Mouse (Mus musculus) spleen, adult 18-20 months (tissue): ENCODE results near the gene Adrb1.
A peak's percentile ranks its signal among the peaks of the same experiment; 100 is the strongest.

Source experiments
- DNase-seq, 2 experiments: peaks; one replicate each; pipeline ENCODE4 v3.0.0; 2022; ENCODE audit warnings: mixed read lengths in 2 of 2

Adrb1 gene

DNA sequence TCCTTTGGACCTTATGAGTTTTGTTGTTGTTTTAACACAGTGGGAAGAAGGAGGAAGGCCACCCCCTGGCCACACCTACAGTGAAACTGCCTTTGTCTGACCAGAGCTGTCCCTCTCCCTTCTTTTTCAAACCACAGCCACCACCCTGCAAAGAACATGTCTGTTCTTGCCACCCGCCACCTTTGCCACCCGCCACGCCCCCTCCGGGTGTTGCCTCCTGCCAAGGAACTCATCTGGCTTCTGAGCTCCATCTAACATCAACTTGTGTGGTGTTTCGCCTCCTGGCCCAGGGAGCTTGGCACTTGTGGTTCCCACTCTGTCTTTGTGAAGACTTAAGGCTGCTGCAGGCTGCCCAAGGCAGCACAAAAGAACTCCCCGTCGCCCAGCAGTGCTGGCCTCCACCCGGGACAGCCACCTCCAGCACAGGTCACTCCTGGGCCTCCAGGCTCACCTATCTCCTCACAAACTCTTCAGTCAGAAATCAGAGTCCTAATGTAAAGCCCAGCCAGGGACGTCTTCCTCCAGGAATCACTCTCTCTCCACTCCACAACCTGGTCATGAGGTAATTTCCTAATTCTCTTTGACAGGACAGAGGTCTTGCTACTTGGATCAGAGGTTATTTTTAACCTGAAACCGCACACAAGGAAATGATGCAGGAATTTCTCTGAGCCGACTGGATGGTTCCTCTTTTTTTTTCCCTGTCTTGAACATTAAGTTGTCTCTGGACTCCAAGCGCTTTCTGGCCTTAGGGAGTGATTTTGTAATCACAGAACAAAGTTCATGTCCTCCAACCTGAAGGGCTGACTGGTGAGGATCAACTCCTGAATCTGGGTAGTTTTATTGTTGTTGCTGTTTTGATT, 18.5 kb upstream of the Adrb1 start:
- no peak for DNase-seq

DNA sequence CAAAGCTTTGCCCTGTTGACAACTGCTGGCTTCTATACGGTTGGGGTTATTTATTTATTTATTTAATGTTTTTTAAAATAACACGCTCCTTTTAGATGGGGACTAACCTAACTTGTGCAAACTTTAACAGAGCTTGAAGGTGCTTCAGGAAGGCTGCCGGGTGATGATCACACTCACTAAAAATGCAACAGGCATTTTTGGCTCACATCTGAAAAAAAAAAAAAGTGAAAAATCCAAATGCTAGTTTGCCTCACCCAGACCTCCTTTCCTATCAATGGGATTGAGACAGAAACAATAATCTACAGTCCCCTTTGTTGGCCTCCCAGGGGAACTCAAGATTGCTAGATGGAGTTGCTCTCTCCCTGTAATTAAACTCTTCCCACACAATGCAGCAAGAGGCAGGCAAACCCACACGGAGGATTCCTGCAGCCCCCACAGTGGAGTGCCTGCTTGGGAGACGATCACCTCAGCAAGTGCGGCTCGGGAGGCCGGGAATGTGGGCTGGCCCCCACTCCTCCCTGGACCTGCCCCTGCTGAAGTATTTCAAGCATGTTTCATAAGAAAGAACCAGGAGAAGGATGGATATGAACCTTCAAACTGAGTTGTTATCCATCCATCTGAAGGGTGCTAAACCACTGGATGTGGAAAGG, 16.8 kb upstream of the Adrb1 start:
- DNase-seq = no peak

DNA sequence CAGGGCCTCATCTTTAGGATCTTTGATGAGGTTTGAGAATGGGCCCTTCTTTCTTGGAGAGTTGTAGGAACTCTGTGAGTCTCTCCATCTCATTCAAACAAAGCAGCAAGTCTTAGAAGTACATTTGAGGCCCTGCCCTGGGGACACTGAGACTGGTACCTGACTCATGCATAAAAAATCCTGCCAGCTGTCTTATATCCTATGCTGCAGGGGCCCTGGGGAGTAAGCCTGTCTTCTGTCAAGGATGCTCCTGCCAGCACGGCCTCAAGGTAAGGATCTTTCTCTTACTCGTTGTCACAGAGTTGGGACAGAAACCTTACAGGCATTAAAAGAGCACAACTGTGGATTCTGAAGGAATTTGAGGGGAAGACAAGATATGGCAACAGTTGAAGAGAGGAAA, 13.2 kb upstream of the Adrb1 start:
- no peak for DNase-seq

DNA sequence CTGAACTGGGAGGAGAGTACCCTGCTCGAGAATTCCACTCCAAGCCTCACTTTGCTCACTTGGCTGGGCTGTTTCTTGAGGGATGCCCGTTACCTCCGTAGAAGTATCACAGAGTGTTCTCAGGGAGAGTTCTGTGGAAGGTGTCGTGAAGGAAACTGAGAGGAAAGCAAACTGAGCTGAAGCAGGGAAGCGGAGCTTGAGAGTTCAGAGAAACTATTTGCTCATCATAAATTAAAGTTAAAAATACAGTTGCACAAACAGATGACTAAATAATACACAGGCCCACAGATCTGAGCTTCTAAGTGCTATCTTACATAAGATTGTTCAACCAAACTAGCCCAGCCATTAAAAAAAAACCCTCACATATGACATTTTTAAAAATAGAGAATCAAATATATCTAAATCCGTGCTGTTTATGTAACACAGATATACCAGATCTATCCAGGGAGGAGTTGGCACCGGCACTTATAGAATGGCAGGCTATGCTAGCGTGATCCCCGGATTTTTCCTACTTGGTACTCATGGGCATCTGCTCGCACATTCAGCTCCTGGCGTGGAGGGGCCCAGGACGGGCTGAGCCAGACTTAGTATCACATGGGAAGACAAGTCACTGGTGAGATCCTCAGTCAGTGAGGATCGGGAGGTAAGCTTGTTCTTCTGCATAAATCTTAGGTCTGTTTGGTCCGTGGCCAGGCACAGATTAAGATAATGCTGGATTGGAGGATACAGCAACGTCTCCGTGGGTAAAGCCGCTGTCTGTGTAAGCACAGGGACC, 11.7 kb upstream of the Adrb1 start:
- no peak for DNase-seq

DNA sequence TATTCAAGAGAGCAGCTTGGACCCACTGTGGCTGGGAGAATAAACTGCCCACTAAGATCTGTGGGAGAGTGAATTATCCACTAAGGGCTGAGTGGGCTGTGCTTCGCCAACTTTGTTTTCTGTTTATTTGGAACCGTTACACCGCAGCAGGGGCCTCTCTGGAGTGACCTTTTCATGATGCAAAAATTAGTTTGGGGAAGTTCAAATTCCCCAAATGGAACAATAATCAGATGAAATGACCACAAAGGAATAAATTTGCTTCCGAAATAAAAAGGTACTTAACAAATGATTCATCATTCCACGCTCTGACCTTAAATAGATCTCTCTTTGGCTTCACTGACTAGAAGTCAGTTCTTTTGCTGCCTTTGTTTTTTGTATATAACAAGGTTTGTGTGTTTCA, 8.4 kb upstream of the Adrb1 start:
- DNase-seq = no peak

DNA sequence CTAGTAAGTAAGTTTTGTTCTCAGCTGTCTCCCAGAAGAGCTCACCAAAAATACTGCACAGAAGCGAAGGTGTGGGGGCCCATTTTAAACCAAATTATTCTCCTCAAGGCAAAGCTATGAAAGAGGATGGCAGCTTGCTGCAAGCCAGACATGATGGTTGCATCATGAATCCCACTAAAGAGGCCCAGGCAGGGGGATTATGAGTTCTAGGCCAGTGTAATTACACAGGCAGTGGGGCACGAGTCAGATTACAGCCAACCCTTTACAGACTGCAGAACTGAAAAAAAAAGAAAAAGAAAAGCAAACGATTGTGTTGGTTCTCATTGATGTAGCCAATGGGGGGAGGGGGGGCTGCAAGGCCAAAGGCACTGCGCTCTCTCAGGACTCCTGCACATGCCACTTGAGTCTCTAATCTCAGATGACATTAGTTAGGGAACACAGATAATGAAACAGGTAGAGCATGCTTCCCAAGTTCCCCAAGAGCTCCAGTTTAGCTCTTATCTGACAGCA, 7.3 kb upstream of the Adrb1 start:
- no peak for DNase-seq

DNA sequence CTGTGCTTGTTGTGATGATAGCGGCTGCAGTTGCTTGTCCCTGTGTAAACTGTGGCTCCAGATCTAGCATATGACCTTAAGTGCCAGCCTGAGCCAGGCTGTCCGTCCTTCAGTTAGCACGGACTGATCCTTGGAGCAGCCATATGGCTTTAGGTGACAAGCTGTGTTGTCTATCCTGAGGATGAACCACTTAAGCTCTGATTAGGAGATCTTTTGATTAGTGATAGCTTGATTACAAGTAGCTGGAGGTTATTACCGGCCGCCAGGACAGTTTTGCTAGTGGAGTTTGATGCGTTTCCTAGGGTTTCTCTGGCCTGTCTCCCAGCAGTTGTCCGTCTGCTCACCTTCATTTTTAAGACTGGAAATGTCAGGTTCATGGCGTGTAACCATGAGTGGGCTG, 4.0 kb upstream of the Adrb1 start:
- DNase-seq = no peak

DNA sequence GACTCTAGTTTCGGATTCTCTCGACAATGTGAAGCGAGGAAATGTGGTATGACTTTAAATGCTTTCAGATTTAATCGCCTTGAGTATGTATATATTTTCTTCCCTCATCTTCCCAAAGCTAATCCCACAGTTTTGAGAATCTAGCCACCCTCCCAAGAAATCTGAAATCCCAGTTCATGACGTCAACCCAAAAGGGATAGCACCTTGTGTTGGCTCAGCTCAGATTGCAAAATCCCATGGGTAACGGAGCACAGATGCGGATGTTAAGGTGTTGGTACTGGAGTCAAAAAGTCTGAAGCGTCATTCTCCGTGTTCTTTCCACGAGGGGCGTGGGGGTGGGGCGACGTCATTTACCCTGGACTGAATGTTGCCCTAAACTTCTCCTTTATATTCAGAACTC, 1.1 kb upstream of the Adrb1 start:
- DNase-seq = no peak

DNA sequence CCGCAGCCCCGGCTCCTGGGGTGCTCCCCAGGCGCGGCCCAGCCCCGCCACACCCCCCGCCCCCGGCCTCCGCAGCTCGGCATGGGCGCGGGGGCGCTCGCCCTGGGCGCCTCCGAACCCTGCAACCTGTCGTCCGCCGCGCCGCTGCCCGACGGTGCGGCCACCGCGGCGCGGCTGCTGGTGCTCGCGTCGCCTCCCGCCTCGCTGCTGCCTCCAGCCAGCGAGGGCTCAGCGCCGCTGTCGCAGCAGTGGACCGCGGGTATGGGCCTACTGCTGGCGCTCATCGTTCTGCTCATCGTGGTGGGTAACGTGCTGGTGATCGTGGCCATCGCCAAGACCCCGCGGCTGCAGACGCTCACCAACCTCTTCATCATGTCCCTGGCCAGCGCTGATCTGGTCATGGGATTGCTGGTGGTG, 300 bp downstream of the Adrb1 start:
- no peak for DNase-seq

DNA sequence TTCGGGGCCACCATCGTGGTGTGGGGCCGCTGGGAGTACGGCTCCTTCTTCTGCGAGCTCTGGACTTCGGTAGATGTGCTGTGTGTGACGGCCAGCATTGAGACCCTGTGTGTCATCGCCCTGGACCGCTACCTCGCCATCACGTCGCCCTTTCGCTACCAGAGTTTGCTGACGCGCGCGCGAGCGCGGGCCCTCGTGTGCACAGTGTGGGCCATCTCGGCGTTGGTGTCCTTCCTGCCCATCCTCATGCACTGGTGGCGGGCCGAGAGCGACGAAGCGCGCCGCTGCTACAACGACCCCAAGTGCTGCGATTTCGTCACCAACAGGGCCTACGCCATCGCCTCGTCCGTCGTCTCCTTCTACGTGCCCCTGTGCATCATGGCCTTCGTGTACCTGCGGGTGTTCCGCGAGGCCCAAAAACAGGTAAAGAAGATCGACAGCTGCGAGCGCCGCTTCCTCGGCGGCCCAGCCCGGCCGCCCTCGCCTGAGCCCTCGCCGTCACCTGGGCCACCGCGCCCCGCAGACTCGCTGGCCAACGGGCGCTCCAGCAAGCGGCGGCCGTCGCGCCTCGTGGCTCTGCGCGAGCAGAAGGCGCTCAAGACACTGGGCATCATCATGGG, 822 bp downstream of the Adrb1 start:
- peak; percentile 8 to 9 for DNase-seq

DNA sequence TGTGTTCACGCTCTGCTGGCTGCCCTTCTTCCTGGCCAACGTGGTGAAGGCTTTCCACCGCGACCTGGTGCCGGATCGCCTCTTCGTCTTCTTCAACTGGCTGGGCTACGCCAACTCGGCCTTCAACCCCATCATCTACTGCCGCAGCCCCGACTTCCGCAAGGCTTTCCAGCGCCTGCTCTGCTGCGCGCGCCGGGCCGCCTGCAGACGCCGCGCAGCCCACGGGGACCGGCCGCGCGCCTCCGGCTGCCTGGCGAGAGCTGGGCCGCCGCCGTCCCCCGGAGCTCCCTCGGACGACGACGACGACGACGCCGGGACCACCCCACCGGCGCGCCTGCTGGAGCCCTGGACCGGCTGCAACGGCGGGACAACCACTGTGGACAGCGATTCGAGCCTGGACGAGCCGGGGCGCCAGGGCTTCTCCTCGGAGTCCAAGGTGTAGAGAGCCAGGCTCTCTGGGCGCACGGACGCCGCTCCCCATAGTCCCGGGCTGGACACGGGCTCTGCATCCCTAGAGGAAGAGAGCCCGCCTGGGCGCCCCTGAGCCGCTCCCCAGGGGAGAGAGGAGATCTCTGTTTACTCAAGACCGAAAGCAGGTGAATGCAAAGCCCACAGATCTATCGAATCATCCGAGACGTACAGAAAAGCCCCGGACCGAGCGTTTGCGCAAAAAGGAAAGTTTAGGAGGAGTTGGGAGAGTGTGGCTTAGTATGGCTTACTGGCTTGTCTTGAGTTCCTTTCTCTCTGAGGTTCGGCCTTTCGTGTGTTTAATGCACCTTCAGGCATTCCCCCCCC, 1.5 kb downstream of the Adrb1 start:
- DNase-seq = peak in 1 of 2 experiments; percentile 27

DNA sequence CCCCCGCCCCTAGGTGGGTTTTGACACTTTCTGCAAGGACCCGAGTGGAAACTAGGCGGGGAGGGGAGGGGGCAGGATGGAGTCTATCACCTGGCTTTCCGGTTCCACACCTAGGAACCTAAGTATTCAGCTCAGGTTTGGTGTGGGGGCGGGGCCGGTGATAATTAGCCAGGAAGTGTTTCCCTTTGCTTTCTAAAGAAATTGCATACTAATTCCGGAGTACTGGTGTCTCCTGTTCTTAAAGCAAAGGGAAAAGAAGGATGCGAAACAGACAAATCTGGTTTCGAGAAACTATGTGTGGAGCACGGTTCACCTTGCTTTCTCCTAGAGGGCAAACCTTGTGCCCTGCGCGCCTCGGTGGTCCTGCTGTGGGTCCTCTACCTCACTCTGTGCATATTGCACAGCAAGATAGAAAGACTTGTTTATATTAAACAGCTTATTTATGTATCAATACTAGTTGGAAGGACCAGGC, 2.2 kb downstream of the Adrb1 start:
- DNase-seq = peak in 1 of 2 experiments; percentile 13

DNA sequence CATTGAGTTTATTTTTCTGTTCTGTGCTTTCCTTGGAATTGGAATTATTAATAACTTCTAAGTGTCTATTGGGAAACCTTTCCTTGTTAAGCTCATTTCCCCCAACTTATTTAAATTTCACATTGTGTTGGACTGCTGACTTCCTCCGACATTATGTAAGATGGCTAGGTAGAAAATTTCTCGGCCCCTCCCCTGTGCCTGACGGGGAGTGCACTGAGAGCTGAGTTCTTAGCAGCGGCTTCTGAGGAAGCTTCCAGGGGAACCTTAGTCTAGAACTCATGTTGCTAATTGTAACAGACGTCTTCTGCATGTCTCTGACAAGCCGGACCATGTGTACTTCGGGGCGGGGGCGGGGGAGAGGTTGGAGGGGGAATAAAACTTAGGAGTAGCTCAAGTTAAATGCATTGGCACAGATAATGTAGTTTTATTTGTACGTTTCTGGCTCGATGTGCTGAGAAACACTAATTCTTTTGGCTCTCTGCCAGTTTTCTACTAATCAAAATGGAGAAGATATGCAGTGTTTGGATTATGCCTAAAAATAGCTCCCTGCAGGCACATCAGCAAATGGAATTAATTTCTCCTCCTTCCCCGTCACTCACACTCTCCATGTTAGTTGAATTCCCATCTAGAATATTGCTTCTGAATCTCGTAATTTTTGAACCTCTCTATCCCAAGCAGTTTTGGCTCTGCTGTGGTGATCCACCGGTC, 5.3 kb downstream of the Adrb1 start:
- no peak for DNase-seq

DNA sequence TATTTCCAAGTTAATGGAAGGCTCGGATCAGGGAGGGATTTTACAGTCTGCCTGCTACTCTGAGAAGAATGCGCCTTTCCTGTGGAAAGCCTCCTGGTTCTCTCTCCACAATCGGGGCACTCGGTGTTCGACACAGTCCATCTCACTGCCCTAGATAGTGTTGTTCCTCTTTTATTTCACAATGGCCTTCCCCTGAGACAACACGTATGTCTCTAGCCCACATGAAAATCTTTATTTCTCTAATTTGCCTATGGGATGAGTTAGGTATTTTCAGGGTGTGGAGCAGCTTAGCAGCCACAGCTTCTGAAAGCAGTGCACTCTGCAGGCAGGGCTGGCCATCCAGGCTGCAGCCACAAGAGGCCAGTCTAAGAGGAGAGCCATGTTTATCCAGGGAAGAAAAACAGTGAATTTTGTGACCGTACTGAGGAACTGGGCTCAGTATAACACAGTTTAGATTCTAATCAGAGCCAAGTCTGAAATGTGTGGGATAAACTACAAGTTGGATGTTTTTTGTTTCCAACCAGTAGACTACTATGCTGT, 12.1 kb downstream of the Adrb1 start:
- no peak for DNase-seq

DNA sequence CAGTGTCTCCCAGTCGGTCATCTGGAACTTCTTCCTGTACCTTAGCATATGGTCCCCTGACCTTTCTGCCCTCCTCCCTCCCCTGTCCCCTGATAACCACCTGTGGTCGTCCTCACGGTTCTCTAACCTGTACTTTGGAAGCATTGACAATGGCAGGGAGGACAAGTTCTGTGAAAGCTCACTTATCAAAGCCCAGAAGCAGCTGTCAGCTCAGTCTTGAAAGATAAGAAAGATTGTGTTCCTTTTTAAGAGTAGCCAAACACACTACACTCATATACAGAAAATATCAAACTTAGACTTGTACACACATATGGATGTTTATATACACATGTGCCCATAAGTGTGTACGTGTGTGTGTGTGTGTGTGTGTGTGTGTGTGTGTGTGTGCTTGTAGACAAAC, 13.7 kb downstream of the Adrb1 start:
- no peak for DNase-seq

DNA sequence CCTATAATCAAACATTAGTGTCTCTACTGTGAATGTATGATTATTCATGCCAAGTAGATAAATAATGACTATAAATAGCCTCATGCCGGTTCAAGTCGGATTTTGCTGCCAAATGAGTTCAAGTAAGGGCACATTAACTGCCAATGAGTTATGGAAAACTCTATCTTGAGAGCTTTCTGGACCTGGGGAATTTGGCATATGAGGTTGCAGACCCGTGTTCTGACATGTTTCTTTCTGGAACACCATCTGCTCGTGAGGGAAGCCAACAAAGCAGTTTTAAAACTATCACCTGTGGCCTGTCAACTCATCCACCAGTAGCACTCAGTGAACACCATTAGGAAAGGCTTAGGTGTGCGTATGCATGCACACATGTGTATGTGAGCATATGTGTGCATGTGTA, 14.3 kb downstream of the Adrb1 start:
- no peak for DNase-seq

DNA sequence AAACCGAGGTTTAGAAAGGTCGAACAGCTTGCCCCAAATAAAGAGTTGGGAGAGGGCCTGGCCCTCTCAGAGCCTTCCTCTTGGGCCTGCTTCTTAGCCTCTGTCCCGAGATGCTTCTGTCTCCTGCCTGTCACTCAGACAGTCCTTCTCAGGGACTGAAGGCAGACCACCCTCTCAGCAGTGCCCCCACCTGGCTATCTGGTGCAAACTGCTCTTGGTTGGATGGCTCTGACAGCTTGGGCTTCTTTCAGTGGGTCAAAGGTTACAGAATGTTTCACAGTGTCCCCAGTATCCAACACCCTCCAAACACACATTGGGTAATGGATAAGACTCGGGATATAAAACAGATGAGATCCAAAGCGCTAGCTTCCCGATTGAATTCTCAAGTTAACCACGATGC, 23.1 kb downstream of the Adrb1 start:
- DNase-seq = peak in 1 of 2 experiments; percentile 13

DNA sequence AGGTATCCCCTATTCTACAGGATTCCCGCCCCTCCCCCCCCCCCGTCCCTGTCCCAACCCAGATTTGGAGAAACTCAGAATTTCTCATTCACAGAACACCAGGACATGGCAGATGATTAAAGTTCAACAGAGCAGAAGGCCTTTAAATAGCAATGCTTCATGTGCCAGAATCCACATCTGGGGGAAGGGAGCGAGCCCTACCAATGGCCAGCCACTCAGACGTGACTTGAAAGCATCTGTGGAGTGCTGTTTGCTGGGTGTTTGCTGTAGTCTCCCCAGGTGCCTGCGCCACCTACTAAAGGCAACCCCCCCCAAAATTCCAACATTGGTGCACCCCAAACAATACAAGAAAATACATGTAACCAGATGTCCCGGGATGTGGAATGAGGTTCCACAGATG, 23.5 kb downstream of the Adrb1 start:
- no peak for DNase-seq

DNA sequence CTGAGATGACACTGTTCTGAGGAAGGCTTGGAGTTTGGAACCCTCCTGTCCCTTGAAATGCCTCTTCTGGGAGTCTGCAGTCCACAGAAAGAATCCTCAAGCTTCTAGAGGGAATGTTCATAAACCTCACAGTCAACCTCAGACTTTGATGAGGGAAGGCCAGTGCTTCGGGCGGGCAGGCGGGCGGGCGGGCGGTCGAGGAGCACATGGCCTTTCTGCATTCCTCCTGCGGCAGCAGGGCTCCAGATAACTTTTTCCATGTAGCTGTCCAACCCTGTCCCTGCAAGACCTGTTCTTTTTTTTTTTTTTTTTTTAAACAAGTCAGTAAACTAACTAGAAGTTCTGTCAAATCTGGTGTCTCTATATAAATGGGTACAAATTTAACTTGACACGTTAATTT, 24.6 kb downstream of the Adrb1 start:
- DNase-seq = no peak

DNA sequence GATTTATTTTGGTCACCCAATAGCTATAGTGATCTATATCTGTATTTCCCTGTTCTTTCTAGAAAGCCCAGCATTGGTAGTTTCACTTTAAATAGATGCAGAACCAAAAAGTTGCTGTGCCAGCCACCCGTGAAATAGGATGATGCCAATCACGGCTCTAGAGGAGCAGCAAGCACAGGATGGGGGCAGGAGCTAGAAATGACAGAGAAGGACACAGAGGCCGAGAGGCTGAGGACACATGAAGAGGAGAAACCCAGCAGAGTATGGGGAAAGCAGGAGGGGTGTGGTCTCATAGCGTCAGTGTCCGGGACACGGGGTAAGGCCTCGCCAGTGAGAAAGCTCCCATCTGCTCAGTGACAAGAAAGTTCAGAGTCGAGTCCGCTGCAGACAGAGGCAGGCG, 25.9 kb downstream of the Adrb1 start:
- no peak for DNase-seq

DNA sequence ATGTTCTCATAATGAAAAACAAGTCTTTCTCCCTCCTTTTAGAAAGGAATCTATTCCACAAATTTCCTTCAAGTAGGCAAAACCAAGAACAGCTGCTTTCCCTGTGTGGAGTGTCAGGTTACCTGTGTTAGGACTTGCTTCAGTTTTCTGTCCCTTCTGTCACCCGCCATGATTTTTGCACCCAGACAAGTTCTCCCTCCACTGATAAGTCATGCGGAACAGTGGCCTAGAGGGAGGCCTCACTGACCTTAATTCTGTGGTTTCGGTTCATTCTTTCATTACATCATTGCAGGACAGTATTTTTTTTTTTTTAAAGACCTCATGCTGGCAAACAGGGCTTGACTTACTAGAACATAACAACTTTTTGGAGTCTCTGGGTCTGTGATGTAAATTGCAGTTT, 27.3 kb downstream of the Adrb1 start:
- DNase-seq = no peak
